Mouse (Mus musculus) embryo, embryonic 11 days (tissue): ENCODE measurements around the gene Gemin5.
"Not testable (repeated sequence)": the region's sequence is repeated elsewhere in the genome, so short reads cannot be mapped to it uniquely, and the experiment has no call there.

Experiments used
- DNase-seq: peaks from one replicate; pipeline ENCODE4 v3.0.0-alpha.2; 2015

The Gemin5 gene

GRCm38 (mm10) chr11:58168167-58168915 is at the start of gene Gemin5:
Gemin5 (minus strand) TSS chr11:58168539.
- DNase-seq, result peak; percentile 92

DNA sequence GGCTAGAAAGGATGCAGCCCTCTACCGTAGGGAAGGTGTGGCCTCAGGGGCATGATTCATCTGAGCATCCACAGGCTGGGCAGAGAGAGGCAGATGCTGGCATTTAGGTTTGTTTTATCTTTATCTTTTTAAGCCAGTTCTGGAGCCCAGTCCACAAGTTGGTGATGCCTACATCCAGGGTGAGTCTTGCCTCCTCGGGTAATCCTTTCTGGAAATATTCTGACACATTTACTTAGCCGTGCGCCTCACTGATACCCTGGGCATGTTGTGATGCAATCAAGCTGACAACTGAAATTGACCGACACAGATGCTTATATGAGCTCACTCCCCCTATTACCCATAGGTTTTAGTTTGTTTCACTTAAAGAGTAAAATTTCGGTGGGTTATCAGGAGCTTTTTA is 48.5 kb upstream of the Gemin5 start:
- DNase-seq, result no peak

DNA sequence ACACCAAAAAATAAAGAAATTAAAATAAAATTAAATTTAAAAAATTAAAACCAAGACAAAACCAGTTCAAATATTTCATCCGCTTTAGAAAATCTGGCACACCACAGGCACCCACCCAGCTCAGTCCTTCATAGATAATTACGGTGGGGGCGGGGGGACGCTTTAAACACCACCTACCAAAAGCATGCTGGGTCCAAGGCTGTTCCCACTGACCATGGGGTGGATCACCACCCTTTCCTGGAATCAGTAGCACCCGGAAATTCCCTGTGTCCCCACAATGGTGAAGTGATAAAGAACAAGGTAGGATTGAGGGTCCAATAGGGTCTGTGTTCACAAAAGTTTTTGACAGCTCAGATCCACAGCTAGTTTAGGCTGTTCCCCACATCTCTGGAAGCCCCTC is 47.5 kb upstream of the Gemin5 start:
- no peak for DNase-seq

- not testable (repeated sequence) for DNase-seq
These were observed 46.7 kb upstream of the Gemin5 start for GRCm38 (mm10) chr11:58215049-58215430.

- DNase-seq, result peak; percentile 61
These were observed 46.2 kb upstream of the Gemin5 start for GRCm38 (mm10) chr11:58214391-58215048.

DNA sequence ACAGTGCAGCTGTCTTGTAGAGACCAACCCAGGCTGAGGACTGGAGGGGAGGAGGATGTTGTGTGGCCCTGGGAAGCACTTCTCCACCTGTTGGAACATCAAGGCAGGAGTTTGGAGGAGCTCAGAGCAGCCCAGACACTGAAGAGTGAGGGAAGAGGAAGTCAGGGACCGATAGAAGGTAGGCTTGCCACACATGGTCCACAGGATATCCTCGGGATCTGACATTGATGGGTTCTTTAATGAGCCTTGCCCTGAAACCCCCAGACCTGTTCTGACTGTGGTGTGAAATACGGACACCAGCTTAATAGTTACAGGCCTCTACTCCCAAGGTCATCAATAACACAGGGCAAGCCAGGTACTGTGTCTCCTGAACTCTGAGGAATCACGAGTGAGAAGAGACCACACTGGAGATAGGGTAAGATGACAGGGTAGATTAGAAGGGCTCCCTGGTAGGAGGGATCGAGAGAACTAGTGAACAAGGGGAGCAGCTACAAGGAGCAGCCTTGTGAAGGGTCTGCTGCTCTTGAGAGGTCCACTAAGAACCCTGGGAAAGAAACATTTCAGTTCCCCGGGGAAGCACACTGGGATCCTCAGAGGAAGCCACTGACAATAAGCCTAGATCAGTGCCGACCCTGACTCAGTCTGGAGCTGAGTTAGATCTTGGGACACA is 45.5 kb upstream of the Gemin5 start:
- no peak for DNase-seq

- DNase-seq, result no peak
These were observed 43.3 kb upstream of the Gemin5 start for GRCm38 (mm10) chr11:58211682-58212067.

DNA sequence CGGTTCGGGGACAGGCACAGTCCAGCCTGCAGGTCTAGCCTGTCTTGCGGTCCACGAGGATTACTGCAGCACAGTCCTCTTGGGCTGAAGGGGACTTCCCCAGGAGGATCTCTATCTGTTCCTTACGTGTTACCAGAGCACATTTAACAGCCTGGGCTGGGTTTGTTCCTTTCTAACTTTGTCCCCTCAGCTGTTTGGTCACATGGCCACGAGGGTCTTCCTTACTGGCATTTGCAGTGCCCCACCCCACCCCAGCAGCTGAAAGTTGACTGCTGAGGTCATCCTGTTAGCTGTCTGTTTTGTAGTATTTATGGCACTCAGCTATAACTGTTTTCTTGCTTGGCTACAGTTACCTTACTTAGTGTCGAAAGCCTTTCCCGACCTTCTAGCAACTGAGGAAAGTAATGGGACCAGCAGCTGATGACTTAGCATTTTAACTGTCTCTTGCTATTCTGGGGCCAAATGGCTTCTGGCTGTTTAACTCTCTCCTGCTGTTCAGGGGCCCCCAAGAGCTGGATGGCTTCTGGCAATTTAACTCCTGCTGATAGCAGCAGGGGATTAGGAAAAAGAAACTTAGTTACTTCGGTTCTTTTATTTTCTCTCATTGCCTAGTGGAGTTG is 42.8 kb upstream of the Gemin5 start:
- DNase-seq, result peak; percentile 10

DNA sequence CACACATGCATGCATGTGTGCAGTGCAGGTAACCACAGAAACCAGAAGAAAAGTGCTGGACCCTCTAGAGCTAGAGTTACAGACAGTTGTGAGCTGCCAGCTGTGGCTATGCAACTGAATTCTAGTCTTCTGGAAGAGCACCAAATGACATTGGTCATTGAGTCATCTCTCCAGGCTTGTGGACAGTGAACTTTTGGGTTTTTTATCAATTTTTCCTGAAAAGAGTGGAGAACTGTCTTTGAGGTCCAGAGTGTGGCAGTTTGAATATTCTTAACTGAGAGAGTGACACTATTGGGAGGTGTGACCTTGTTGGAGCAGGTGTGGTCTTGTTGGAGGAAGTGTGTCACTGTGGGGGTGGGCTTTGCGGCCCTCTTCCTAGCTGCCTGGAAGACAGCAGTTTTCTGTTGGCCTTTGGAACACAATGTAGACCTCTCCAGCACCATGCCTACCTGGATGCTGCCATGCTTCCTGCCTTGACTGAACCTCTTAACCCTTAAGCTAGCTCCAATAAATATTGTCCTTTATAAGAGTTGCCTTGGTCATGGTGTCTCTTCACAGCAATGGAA is 42.1 kb upstream of the Gemin5 start:
- DNase-seq, result no peak

GRCm38 (mm10) chr11:58201052-58201451 is 32.7 kb upstream of the Gemin5 start:
- no peak for DNase-seq

DNA sequence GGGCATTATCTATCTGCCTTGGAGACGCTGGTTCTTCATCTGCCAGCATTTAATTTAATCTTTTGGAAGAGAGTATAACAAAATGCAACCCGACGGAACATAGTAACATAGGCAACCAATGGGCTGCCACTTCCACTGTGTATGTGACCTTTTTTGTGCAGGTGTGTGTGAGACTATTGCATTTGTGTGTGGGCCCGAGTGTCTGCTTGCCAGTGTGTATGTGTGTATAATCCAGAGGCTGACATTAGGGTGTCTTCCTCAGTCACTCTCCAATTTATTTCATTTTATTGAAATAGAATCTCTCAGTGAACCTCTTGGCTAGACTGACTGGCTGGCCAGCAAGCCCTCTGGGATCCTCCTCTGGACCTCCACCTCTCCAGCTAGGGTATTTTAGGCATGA is 31.9 kb upstream of the Gemin5 start:
- DNase-seq, result no peak

GRCm38 (mm10) chr11:58199229-58200037 is 31.1 kb upstream of the Gemin5 start, which contains the start of the genes Igtp and Irgm2:
Igtp (plus strand) TSS chr11:58199556.
Irgm2 (plus strand) TSS chr11:58199618.
- DNase-seq, result peak; percentile 67

DNA sequence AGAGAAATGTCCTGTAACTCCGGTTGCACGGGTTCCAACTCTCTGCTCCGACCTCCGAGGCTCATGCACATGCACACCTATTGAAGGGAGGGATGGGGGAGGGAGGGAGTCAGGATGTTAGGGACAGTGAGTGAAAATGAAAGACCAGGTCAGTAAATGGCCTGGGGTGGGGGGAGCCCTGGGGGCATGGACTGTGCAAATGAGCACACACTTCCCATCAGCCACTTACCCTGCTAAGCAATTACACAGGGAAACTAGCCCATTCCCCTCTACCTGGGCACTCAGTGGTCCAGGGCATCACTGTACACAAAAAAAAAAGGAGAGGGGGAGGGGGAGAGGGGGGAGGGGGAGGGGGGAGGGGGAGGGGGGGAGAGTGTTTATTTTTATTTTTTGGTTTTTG is 30.3 kb upstream of the Gemin5 start:
- DNase-seq, result no peak

- peak; percentile 19 for DNase-seq
These were observed 25.7 kb upstream of the Gemin5 start for GRCm38 (mm10) chr11:58193860-58194520.

- no peak for DNase-seq
These were observed 25.0 kb upstream of the Gemin5 start for GRCm38 (mm10) chr11:58193326-58193725.

DNA sequence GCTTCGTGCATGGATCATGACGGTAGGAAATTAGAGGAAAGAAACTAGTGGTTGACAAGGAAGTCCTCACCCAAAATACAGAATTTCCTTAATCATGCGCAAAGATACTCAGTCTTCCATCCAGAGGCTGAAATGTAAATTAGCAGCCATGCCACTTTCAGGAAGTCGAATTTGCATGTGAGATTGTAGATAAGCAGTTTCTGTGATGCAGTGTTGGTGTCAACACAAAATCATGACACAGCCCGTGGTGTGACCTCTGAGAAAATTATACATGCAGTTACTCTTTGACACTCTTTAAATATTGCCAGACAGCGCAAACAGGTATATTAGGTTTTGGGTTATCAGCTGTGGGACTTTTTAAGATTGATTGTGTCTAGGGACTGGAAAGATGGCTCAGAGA is 21.3 kb upstream of the Gemin5 start:
- DNase-seq, result no peak

- DNase-seq, result no peak
These were observed 15.2 kb upstream of the Gemin5 start for GRCm38 (mm10) chr11:58183579-58183978.

DNA sequence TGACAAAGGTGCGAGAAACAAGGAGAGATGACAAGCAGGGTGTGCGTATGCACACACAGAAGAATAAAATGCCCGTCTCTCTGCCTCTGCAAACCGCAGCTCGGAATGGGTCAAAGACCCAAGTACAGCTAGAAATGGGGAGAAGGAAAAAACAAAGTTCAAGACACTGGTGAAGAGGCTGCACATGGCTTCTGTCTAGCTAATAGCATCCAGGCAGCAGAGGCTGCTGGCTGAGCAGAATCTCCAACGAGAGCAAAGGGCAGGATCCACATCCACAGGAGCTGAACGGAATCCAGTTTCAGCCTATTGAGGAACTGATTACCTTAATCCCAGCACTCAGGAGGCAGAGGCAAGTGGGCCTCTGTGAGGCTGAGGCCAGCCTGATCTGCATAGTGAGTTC is 12.4 kb upstream of the Gemin5 start:
- no peak for DNase-seq

DNA sequence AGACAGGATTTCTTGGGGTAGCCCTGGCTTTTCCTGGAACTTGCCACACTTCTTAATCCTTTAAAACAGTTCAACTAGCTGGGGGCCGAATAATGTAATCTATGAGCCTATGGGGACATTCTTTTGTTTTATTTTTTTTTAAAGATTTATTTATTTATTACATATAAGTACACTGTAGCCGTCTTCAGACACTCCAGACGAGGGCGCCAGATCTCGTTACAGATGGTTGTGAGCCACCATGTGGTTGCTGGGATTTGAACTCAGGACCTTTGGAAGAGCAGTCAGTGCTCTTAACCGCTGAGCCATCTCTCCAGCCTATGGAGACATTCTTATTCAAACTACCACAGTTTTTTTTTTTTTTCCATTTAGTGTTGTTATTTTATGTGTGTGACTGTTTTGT is 11.6 kb upstream of the Gemin5 start:
- DNase-seq, result not testable (repeated sequence)

GRCm38 (mm10) chr11:58179563-58179962 is 11.2 kb upstream of the Gemin5 start:
- peak; percentile 77 for DNase-seq

- peak; percentile 98 for DNase-seq
These were observed 3.2 kb upstream of the Gemin5 start, which contains the start of gene Mrpl22 for GRCm38 (mm10) chr11:58171459-58172091. Mrpl22 (plus strand) TSS chr11:58171661.
